Mouse (Mus musculus): ENCODE measurements around the gene Veph1. TPM values are rescaled to one million over a fixed set of nuclear protein-coding genes. Genes with fewer than 3 reads are reported as not detected.

The Veph1 gene
- polyA plus RNA-seq, 1 experiment, result not detected

DNA sequence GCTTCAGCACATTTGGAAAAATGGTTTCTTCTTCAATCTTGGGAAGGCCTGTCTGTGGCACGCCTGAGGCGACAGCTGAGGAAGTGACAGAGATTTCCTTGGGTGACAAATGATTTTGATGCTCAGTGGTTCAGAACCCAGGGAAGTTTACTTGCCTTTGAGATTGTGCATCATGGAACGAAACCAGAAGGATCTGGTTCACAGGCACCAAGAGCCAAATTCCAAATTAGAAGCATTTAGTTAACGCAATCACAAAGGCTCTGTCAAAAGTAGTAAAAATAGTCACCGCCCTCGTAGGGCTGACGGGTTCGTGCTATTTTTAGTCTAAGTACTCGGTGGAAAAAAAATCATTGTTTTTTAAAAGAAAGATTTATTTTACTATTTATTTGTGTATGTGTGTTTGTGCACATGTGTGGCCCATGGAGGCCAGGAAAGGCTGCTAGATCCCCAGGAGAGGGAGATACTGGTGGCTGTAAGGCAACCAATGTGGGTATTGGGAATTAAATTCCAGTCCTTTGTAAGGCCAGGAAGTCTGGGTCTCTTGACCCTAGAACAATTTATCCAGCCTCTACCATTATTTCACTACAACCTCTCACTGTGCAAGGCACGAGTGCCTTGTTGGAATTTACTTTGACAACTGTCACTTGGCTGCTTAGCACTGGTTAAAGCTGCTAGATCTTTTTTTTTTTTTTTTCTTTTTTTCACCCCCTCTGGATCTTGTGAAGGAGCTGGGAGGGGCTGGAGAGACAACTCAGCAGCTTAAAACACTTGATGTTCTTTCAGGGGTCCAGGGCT is 246.3 kb downstream of the Veph1 start:
- DNase-seq (ENCODE audit: low read depth, low spot score), result no peak
- WGBS, result 58% methylated on average over 10 of the region's 10 CpGs

DNA sequence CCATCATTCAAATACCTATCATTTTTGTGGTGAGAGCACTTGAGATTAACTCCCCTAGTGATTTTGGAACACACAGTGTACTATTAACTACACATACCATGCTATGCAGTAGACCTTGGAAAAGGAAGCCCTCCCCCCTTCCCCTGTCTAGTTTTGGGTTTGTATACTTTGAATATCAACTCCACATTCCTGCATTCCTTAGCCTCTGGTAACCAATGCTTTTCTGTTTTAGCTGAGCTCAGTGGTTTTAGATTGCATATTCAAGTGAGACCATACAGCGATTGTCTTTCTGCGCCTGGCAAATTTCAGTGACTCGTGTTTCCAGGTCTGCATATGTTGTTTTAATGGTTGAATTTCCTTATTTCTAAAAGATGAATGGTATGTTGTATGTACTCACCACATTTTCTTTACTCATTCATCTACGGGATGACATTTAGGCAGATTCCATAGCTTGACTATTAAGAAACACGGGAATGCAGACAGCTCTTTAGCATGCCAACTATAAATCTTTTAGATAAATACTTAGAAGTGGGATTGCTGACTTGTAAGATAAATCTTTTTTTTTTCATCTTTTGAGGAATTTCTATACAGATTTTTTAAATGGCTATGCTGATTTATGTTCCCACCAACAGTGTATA is 255.7 kb downstream of the Veph1 start:
- no peak for DNase-seq (ENCODE audit: low read depth, low spot score)
- WGBS, result 60% methylated on average over 5 of the region's 5 CpGs

DNA sequence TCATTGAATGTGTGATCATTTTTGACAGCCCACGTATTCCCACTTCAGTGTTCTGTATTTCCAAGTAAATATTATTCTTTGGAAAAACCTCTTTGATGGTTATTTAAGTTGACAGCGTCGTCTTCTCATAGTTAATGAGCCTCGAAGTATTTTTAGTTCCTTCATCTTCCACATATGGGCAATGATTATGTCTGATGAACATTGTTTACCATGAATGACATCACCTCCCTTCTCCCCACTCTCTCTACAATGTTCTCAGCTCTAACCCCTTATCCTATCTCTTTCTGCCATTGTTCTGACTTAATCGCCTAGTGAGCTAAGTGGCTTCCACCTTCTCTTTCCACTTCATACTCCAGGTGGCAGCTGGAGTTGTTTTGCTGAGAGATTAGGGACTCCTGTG is 261.4 kb downstream of the Veph1 start:
- 72% methylated on average over 5 of the region's 5 CpGs for WGBS

DNA sequence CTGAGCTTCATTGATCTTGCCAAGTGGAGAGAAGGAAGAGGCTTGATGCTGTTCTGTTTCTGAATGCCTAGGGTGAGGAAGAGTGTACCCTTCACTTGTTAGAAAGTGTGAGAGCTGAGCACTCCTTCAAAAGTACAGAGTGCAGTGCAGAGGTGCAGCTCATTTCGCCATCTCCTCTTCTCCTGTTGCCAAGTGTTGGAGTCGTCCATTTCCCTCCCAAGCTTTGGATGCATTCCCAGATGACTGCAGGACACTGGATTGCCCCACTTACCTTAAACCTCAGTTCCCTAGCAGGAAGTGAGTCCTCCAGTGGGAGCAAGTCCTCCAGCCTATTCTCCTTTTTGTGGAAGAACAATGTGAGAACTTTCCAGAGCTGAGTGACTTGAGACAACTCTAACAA is 263.3 kb downstream of the Veph1 start:
- 61% methylated on average over 2 of the region's 2 CpGs for WGBS
- DNase-seq (ENCODE audit: low read depth, low spot score), result no peak

More for the DNA sequence above, 261.4 kb downstream of the Veph1 start:
- DNase-seq (ENCODE audit: low read depth, low spot score), result no peak

DNA sequence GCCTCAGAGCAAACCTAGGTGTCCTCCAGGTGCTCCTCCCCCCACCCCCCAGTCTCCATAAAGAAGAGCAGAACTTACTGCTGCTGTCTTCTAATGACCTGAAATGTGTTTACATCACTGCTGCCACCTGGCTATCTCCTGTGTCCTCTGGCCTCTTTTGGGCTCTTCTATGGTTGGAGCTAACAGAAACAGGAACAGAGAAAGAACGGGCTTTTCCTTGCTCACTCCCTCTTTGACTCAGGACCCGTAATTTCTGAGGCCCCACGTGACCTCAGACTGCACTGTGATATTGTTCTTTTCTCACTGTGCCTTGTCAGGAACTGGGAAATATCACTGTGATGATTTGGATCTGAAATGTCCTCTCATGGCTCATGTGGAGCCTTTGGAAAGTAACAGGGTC is 271.2 kb downstream of the Veph1 start:
- 64% methylated on average over 3 of the region's 3 CpGs for WGBS
- DNase-seq (ENCODE audit: low read depth, low spot score), result no peak

DNA sequence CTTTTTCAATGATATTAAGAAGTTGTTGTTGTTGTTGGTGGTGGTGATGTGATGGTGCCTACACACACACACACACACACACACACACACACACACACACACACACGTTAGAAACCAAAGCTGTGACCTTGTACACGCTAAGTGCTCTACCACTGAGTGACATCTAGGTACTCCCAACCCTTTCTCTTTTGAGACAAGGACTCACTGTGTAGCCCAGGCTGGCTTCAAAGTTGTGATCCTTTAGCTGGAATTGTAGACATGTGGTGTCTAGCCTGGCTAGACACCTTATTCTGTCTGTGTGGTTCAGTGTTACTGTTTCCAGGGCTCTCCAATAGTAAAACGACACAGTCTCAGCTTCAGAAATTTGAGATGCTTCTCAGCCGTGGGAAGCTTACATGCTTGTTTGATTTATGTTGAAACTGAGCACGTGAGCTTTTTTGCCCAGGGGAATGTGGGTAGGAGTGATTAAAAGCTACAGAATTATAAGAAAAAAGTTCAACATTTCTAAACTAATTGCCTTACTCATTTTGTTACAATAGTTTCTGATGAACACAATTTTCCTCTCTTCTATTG is 272.3 kb downstream of the Veph1 start:
- no peak for DNase-seq (ENCODE audit: low read depth, low spot score)
- WGBS, result 50% methylated on average over 5 of the region's 5 CpGs

DNA sequence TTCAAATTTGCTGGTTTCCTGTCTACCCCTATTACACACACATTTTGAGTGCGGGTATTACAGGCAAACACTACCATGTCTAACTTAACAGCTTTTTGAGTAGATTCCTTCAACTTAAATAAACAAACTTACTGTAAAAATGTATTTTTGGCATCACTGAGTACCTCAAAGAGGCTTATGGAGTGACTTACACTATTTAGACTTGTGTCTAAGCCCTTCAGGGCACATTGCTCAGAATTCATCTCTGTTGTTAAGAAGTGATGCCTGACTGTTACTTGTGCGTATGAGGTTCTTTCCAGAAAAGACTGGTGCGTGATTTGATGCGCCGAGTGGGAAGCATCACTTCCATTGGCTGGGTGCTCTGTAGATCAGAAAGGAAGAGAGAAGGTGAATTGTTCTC is 277.5 kb downstream of the Veph1 start:
- no peak for DNase-seq (ENCODE audit: low read depth, low spot score)

DNA sequence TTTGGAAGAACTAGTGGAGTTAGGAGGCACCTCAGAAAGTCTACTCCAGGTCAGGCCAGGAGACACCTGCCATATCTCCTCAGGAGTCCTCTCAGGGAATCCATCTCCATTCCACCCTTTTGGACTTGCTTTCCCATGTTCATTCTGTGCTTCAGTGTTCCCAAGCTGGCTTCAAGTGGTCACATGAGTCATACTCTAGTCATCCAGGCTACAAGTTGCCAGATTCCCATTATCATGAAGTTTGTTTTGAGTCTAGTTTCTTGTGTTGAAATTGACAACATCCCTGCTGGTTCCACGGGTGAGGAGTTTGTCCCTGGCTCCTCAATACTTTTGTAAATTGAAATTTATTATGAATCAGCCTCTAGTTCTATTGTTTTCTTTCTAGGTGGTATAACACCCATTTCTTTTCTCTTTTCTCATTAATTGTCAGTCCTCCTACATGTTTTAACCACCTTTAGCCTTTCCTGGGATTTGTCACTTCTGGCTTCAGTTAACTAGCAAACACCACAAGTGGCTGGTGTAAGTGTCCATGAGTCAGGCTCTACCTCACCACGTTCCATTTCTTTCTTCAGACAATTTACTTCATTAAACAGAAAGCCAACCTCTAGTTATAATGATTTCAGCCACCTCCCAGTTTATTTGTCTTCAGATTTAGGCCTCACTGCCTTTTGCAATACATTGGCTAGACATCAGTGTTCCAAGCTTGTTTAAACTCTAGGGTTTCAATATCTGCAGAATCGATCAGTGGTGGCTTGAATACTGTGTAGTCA is 288.8 kb downstream of the Veph1 start:
- DNase-seq (ENCODE audit: low read depth, low spot score), result no peak
- 60% methylated on average over 3 of the region's 3 CpGs for WGBS

More for the DNA sequence above, 277.5 kb downstream of the Veph1 start:
- WGBS, result 90% methylated on average over 5 of the region's 5 CpGs

DNA sequence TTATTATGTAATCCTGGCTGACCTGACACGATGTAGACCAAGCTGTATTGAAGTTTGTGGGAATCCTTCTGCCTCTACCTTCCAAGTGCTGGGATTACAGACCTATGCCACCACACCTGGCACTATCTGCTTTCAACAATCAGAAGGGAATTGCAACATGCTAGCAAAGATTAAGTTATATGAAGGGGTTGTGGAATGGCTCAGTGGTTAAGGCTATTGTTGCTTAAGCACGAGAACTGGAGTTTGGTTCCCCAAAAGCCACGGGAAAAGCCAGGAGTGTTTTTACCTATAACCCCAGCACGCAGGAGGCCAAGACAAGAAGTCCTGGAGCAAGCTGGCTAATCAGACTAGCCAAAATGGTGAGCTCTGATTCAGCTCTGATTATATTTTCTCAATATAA is 291.6 kb downstream of the Veph1 start:
- WGBS, result 84% methylated on average over 4 of the region's 4 CpGs
- no peak for DNase-seq (ENCODE audit: low read depth, low spot score)

DNA sequence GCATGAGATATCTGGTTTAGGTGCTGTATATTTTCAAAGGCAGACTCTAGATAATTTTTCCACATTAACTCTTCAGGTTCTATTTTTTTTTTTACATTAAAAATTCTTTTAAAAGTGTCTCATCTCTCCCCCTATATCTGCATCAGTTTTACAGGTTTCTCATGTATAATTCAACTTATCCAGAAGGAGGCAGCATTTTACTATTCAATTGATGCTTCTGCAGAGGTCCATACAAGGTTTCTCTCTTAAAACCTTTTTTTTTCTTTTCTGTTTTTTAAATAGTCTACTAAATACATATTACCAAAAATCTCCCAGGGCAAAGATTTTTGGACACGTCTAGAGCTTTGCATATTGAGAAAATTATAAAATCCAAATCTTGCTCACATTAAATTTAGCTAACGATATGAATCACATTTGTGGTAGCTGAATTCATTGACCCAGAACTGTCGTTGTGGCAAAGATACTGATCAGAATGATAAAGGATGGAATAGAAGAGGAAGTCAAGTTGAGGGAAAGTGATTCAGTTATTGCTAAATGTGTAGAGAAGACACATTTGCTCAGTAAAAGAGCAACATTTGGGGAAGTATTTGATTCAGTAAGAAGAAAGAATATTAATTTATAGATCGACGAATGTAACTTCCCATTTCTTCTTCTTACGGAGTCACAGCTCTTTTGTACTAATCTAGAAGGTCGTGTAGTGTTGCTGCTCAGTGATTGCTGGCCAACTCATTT is 292.3 kb downstream of the Veph1 start:
- WGBS, result 67% methylated on average over 7 of the region's 7 CpGs
- DNase-seq (ENCODE audit: low read depth, low spot score), result no peak

Other genes with a start within 250 kb of the Veph1 start
- 0.22 and 0.38 TPM in 2 replicates for gene Ptx3, start 76.9 kb downstream of the Veph1 start, polyA plus RNA-seq (2012; rRNA removed)

Measured in large intestine, adult 2 months (tissue).